Mouse (Mus musculus): ENCODE results near the gene Otud3.

GRCm38 (mm10) chr4:138917282-138917681 is 3.5 kb upstream of the Otud3 start:
- TF ChIP-seq MEF2A (IDR thresholded peaks at IDR 0.05; ENCODE audit: extremely low read depth, insufficient replicate concordance, low read depth, low read length, poor library complexity, severe bottlenecking): no peak
- TF ChIP-seq MAX (IDR thresholded peaks at IDR 0.05; ENCODE audit: low read length): no peak
- no peak for TF ChIP-seq GABPA (IDR thresholded peaks at IDR 0.05; ENCODE audit: low read depth, low read length)
- TF ChIP-seq CHD1 (IDR thresholded peaks at IDR 0.05; ENCODE audit: low read depth, low read length): no peak
- TF ChIP-seq CTCF (IDR thresholded peaks at IDR 0.05 in 2 of 3, conservative IDR thresholded peaks at IDR 0.05 in 1 of 3; ENCODE audit: control insufficient read depth in 1 of 3, insufficient read depth in 1 of 3, low read depth in 2 of 3, low read length in 3 of 3, poor library complexity in 1 of 3, severe bottlenecking in 1 of 3): peak in 2 of 3 experiments; percentile 7 to 32; a peak in 2 of 6 replicates
- no peak for TF ChIP-seq RAD21 (IDR thresholded peaks at IDR 0.05; ENCODE audit: low read depth, low read length)
